Mouse (Mus musculus) left cerebral cortex, postnatal 25 days (tissue): ENCODE measurements around the gene Drd2. TPM values are rescaled to one million over a fixed set of nuclear protein-coding genes. Genes with fewer than 3 reads are reported as not detected.

Experiments used
- DNase-seq, 2 experiments: peaks; one replicate each; pipeline ENCODE4 v3.0.0; 2022; ENCODE audit warnings: low spot score in 2 of 2, mixed read lengths in 1 of 2
- intact Hi-C: fragments of 180-260 bp; cut with DNase I; formaldehyde crosslinking; loops from one replicate; pipeline ENCODE4 v1.15.1; 2025
- total RNA-seq, 2 experiments: library from RNA; stranded (reverse); gene quantifications; 2 replicates each; pipeline ENCODE4 v1.2.3; 2021

Drd2 gene
- total RNA-seq, 2 experiments from 2014 or later = 2.3 to 29.8 TPM

DNA sequence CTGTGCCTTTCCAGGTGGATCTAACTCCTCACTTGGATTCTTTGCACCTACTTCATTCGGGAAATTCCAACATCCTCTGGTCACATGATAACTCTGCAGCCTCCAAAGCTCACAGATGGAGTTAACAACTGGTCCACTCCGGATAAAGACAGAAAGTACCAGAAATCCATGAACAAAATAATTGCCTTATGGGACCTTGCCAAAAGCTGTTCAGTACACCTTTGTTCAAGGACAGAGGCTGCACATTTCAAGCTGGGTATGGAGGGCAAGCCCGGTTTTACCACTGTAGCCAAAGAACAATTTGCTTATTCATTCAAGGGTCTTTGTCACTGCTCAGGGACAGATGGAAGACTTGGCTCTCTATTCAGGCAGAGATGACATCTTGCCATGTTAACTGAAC, 102.2 kb downstream of the Drd2 start:
- no peak for DNase-seq
- intact Hi-C loops = no loop called here

DNA sequence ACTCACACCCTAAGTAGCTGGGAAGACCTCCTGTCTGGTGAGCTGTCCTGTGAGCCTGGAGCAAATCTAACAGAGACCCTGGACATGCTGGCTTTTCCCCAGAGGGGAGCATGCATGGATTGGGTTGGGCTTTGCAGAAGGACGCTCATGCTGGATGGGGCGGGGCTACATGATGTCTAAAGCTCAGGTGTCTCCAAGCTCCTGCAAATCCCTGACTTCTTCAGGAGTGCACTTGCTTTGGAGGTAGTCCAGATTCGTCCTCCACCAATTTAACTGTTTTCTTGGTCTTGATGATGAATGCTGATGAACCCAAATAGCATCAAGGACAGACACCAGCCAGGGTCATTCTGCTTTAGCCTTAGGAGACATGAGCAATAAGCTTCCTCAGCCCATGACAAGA, 110.1 kb downstream of the Drd2 start:
- no peak for DNase-seq
- intact Hi-C loops = no loop called here

DNA sequence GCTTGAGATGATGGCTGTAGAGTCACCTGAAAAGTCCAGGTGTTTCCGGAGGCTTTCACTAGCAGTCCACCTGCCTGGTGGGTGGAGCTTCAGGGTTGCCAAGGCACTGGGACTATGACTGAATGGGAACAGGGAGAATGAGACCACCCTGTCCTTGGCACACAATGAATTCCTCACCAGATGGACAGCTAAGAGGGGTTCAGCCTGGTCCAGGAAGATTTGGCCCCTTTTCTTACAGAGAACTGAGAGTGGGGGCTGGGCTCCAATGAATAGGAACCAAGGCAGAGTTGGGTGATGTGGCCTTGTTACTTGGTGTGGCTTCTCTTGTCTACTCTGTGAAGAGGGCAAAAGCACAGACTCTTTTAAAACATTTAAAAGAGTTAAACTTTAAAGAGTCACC, 112.0 kb downstream of the Drd2 start:
- no peak for DNase-seq
- intact Hi-C loops = no loop called here

DNA sequence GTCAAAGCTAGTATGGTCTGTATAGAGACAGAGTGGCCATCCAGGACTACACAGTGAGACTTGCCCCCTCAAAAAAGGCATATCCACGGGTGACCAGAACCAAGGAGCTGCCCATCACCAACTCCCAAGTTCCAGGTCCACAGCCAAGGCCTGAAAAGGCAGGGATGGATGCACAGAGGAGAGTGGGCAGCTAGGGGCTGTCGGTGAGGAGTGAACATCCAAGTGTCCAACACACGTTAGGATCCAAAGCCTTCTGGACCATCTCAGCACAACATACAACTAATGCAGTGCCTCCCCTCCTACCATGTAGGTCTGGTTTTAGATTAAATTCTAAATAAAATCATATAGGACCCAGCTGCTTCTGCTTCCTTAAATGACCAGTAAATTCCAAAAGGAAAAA, 115.7 kb downstream of the Drd2 start:
- intact Hi-C loops = no loop called here
- DNase-seq = no peak

Other genes with a start within 250 kb of the Drd2 start
- not detected for gene Gm4894, start 90.1 kb upstream of the Drd2 start, total RNA-seq
- gene Ankk1, start 86.4 kb downstream of the Drd2 start, total RNA-seq = not detected
- 1 to 10 TPM in 1 of 2 experiments, under 1 TPM in 1; 0.94 to 1.2 TPM for gene Ttc12, start 145.6 kb downstream of the Drd2 start, total RNA-seq